Mouse (Mus musculus) c-Kit-positive CD71-negative TER-119-negative erythroid progenitor cells, embryonic 14.5 days (primary cell): ENCODE measurements around the gene Rgl3.

ENCODE experiments used
- DNase-seq: peaks from one replicate; pipeline ENCODE4 v3.0.0-alpha.2; 2013; ENCODE audit warnings: low read depth

The Rgl3 gene

DNA sequence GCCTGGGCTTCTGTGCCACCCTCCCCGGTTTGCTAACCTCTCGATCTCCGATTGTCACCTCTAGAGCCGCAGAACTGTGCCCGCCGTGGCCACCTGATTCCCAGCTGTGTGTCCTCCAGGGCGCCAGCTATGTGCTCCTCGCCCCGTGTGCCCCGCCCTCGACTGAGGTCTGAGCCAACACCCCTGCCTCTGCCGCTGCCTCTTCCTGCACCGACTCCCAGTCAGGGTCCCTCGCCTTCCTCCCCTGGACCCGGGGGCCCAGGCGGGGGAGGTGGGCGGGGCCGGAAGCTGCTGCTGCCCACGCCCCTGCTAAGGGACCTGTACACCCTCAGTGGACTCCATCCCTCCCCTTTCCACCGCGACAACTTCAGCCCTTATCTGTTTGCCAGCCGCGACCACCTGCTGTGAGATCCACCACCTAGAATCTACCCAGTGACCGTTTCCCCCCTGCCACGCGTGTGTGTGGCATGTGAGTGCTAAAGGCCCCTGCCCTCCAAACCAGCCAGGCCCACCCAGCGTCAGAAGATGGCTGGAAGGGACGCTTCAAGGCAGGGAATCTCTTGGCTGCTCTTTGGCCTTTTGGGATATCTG lies 41.6 kb downstream of the Rgl3 start:
- no peak for DNase-seq

DNA sequence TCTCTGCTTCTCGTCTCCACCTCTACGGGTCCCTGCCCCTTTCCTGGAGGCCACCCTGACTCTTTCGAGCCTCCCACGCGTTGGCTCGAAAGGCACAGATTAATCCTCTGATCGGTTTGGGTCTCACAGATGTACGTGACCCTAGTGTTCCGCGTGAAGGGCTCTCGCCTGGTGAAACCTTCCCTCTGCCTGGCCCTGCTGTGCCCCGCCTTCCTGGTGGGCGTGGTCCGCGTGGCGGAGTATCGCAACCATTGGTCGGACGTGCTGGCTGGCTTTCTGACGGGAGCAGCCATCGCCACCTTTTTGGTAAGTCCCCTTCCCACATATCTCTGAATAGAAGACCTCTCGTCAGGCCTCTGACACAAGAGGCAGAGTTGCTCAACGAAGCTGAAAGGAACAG lies 45.0 kb downstream of the Rgl3 start:
- DNase-seq, result no peak

DNA sequence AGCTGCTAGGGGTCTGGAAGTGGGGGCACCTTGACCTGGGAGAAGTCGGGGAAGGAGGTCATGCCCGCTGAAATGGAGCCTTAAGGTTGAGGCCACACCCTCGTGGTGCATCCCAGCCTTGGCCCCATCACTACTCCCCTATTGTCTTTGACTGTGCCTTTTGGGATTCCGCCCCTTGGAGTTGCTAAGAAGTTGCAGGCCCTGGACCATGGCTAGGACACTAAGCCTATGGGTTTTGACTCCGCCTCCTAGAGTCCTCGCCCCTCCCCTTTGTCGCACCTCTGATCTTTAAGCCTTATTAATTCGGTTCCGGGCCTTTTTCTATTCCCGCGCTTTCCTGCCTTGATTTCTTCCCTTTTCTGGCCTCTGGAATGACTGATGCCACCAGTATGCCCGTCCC lies 45.6 kb downstream of the Rgl3 start:
- no peak for DNase-seq

DNA sequence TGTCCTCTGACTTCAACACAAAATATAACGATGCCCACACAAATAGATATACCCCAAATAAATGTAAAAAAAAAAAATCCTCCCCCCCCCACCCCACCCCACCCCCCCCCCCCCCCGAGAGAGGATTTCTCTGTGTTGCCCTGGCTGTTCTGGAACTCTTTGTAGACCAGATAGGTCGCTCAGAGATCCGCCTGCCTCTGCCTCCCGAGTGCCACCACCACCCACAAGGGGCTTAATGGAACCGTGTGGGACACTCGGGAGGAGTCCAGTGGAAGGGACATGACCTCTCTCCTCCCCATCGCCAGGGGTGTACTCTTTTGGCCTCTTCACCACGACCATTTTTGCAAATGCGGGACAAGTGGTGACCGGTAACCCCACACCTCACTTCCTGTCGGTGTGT lies 46.2 kb downstream of the Rgl3 start:
- no peak for DNase-seq

DNA sequence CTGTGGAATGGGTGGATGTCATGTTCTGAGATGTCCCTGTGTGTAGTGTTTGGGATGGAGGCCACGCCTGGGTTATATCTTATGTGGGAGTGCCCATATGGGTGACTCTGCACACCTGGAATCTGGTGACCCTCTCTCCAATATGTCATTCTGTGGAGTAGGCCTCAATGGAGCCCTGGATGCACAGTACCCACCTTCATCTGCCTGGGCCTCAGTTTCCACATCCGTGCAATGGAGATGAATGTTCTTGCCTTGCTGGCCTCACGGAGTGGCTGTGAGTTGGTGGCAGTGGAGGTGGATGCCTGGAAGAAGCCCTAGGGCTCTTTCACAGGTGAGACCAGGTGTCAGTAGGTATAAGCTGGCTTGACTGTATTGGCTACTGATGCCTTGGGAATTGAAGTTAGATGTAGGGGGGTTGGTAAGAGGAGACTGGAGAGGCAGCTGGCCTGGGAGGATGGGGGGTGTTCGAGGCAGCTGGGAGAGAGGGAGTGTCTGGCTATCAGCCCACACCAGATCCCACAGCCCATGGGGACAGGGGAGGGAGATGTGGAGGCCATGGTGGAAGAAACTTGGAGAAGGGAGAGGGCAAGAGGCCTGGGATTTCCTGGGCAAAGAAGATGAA lies 50.9 kb downstream of the Rgl3 start:
- DNase-seq, result no peak

DNA sequence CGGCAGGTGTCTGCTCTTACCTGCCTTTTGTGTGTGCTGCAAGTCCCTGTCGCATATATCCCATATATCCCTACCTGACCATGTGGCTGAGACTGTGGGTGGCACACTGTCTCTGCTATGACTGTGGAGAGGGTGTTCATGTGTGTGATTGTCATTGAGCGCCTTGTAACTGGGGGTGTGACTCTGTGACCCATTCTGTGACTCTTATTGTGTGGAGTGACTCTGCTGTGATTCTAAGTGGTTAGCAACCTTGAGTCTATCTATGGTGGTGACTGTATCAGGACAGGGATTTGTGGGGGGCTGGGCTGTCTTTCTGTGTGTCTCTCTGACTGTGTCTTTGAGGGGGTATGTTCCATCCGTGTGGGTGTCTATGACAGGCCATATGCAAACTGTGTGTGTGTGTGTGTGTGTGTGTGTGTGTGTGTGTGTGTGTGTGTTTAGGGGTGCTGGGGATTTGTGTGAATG lies 51.5 kb downstream of the Rgl3 start:
- no peak for DNase-seq

DNA sequence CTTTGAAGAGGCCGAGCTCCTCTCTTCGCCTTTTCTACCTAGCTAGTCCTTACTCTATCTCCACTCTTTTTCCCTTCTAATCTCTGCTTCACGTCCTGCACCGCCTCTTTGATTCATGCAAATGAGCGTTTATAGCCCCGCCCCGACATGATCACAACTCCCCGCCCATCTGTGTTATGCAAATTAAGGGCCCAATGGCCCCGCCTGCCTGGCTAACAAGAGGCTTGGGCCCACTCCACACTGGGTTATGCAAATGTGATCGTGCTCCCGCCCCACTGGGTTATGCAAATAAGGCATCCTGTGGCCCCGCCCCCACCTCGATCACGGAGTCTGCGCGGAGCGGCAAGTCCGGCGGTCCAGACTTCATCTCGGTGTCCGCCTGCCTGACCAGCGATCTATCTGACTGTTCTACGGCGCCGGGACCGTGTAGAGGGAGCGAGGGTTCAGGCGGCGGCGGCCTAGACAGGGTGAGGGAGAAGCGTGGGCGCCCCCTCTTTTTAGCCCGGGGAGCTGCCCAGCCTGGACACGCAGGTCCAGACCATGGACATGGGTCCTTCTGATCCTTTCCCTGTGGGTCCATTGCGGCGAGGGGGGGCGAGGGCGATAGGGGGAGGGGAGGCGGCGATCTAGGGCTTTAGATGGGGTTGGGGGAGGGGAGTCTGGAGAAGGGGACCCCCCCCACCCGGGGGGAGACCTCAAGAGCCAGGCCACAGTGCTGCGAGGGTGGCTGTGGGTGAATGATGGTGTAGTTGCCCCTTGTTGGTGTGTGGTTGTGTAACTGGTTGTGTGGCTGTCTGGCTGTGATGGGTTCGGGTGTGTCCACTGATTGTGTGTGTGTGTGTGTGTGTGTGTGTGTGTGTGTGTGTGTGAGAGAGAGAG lies 52.3 kb downstream of the Rgl3 start, which contains the start of gene Plppr2:
Gene Plppr2 (plus strand): TSS at position 342 of the 879 bp plus-strand sequence.
- peak; percentile 91 for DNase-seq

DNA sequence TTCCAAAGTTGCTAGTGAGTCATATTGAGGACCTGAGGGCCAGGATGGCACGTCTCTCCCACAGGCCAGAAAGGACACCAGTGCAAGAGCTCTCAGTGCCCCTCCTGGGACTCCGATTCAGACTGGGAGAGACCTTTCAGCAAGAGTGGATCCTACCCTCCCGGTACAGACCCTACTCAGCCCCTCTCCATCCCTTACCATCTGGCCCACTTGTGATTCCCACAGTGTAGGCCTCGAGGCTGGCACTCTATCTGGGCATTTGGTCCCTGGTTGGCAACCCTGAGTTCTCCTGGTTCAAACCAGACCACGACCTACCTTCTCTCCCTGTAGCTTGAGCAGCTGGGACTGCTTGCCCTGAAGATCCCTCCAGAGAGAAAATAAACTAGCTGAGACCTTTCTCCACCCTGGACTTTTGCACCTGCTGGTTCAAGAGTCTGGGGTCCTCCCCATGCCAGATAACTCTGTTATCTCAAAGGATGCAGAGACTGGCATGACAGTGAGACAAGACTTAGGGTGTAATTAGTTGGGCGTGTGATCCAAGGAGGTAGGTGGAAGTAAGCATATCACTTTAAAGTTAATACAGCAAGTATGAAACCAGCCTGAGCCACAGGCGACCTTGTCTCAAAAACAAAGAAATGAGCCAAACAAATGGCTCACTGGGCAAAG lies 53.6 kb downstream of the Rgl3 start:
- DNase-seq, result no peak

DNA sequence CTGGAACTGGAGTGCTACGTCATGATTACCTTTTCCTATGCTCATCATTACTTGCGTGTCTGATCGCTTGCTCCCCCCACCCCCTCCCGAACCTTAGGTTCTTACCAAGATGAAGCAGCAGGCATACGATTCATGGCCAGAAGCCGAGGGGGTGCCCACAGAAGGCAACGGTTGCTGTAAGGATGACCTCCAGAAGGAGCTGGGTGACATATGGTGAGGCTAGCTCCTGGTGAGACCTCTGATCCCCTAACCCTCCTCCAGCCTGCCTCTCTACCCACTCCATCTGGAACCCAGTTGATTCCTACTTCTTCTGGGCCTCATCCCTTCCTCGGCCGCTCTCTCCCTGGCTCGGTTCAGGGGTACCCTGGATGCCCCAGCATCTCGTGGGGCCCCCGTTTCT lies 55.2 kb downstream of the Rgl3 start:
- DNase-seq, result no peak

DNA sequence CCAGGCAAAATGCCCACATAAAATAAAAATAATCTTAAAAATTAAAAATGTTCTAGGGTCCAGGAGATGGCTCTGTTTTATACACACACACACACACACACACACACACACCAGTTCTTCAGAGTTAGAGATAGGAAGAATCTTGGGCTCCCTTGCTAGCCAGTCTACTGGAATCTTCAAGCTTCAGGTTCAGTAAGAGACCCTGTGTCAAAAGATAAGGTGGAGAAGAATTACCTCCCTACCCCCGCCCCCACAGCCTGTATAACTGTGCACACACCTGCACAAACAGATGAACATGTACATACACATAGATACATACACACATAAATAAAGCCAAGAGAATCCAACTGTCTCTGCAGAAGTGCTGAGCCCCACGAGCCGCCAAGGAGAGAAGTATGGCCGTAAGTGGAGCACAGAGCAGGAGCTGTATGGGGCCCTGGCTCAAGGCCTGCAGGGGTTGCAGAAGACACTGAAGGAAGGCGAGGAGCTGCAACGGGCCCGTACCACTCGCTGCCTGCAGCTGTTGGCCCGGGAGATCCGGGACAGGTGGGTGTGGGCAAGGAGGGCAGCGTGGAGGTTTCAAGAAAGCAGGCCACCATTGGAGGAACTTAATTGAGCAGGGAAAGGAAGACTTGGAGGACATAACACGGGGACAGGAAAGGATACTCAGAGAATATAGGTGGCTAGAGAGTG lies 56.7 kb downstream of the Rgl3 start:
- DNase-seq, result no peak

DNA sequence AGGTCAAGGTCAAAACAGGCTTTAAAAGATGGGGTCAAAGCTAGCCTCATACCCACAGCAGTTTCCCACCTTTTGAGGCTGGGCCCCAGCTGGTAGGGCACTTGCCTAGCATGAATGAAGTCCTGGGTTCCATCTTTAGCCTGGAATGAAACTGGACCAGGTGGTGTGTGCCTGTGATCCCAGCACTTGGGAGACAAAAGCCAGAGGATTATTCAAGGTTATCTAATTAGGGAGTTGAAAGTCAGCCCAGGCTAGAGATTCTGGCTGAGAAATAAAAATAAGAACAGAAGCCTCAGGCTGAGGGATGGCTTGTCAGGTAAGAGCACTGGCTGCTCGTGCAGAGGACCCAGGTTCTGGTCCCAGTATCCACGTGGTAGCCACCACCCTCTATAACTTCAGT lies 57.2 kb downstream of the Rgl3 start:
- no peak for DNase-seq

DNA sequence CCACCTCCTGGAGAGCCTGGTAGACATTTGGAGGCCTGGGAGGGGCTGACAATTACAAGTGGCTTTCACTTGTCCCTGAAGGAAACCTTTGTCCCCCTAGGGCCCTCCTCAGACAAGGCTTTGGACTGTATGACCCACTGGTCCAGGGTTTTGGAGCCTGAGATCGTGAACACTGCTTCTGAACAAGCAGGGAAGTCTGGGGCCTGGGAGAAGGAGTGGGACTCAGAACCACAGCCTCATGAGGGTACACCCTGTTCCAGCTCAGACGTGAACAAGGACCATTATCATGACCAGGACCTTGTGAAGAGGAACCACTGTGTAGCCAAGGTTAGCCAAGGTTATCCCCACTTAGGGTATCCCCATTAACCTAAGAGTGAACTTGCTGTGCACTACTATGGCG lies 60.0 kb downstream of the Rgl3 start:
- no peak for DNase-seq

DNA sequence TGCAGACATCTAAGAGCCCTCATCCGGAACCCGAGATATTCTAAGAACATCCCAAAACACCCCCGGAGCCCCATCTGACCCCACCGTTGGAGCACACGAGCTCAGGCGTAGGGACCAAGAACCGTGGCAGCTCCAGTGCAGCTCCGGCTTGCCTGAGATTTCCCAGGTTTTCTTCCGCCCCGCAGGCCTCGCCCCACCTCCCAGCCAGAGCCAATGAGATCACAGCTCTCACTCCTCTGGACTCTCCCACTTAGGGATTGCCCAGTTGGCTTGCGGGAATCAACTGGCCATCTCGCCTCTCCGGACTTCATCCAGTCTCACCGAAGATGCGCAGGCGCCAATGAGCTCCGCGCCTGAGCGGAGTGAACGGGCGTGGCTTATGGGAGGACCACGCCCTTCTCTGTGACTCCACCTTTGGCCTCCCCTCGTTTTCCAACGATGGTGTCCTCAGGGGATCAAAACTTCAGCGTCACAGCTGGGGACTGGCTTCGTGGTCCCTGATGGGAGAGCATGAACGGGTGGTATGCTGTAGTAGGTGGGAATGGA lies 62.0 kb downstream of the Rgl3 start, which contains the start of the genes Ccdc159 and Tmem205:
Gene Ccdc159 (plus strand): TSS at position 264 of the 546 bp plus-strand sequence.
Gene Tmem205 (minus strand): TSS at position 349 of the 546 bp plus-strand sequence.
- peak; percentile 78 for DNase-seq

DNA sequence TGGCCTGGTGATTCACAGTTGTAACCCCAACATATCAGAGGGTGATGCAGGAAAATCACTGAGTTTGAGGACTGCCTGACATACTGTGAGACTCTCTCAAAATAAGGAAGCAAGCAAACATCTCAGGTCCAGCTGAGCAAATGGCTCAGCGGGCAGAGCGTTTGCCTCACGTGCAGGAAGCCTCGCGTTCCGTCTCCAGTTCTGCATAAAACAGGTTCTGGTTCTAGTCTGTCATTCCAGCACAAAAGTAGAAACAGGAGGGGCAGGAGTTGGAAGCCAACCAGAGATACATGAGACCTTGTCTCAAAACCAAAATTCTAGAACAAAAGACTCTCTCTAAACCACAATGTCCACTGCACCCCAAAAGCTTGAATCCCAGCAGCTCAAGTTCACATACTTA lies 62.5 kb downstream of the Rgl3 start:
- no peak for DNase-seq

DNA sequence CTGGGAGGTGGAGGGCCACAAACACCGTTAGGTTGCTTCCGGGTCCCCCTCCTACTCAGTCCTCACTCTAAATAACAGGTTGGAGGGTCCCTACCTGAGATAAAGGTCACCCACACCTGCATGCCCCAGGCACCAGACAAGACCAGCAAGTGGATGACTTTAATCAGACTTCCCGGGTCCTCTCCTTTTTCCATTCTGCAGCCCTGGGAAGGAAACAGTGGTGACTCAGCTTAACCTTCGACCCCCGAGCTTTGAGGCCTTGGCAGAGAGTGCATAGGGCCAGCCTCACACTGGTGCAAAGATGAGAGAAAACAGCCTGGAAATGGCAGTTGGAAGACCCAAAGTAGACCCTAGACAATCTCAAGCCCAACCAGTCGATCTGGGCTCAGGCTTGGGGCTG lies 63.1 kb downstream of the Rgl3 start:
- DNase-seq, result no peak

DNA sequence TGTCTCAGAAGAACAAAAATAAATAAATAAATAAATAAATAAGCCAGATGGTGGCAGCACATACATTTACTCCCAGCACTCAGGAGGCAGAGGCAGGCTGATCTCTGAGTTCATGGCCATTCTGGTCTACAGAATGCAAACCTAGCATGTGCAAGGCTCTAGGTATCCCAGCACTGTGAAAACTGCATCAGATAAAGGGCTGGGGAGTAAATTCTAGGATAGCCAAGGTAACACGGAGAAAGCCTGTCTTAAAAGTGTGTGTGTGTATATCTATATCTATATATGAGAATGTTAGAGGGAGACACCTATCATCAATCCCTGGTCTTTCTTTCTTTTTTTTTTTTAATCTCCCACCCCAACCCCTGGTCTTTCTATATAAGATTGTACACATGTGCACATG lies 63.7 kb downstream of the Rgl3 start:
- no peak for DNase-seq

DNA sequence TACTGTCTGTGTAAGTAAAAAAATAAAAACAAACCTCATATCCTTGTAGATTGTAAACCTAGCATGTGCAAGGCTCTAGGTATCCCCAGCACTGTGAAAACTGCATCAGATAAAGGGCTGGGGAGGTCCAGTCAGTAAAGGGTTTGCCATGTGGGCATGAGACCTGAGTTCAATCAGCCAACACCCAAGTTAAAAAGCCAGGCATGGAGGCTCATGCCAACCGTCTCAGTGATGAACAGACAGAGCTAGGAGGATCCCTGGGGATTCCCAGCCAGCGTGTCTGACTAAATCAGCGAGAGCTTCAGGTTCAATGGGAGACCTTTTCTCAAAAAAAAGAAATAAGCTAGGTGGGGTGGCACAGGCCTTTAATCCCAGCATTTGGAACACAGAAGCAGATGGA lies 64.2 kb downstream of the Rgl3 start:
- no peak for DNase-seq

DNA sequence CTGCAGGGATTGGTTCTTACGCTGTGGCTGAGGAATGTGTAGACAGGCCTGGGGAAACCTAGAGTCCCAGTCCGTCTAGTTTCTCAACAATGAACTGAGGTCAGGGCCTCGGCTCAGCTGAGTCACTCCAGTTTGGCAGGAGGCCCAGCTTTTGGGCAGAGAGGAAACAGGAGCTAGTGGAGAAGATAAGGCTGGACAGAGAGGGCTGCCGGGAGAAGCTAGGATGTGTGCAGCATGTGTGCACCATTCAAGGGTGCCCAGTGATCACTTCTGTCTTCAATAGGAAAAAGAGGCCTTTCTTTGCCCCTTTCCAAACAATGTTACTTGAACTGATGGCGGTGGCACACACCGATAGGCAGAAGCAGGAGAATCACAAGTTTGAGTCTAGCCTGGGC lies 65.2 kb downstream of the Rgl3 start:
- DNase-seq, result peak; percentile 69

DNA sequence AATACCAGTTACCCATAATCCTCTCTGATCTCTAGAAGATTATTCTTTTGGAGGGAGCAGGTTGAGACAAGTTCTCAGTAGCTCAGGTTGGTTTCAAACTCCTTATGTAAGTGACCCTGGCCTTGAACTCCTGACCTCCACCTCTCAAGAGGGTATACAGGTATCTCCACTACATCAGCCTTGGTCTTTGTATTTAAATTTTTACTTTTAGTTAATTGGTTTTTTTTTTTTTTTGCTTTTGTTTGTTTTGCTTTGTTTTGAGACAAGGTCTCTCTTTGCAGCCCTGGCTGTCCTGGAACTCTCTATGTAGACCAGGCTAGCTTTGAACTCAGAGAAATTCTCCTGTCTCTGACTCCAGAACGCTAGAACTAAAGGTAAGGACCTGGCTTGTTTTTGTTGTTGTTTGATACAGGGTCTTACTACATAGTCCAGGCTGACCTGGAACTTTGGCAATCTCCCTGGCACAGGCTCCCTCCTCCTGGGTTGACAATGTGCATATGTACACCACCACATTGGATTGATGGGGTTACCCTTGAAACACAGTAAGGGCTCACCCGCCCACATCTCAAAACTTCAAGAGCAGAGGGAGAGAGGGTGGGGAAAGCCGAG lies 65.7 kb downstream of the Rgl3 start:
- no peak for DNase-seq

DNA sequence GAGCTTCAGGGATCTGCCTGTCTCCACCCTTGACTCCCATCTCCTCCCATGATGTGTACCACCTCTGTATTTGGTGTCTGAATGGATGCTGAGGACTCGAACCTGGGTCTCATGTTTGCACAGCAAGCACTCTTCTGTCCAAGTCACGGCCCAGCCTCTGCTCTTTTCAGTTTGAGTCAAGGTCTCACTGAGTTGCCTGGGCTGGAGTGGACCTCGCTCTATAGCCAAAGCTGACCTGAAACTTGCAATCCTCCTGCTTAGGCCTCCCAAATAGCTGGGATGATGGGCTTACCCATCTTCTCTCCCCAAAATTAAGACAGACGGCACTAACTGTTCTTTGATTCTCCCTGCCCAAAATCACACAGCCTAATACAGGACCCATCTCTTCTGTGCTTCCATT lies 66.2 kb downstream of the Rgl3 start:
- no peak for DNase-seq
